Mouse (Mus musculus): ENCODE data around the gene Rad51b. TPM values are rescaled to one million over a fixed set of nuclear protein-coding genes. Genes with fewer than 3 reads are reported as not detected.

Gene Rad51b
- polyA plus RNA-seq, 1 experiment from 2014 or later, result 8.0 TPM

- Histone ChIP-seq H3K4me2 (no peak overlapping the region), H3K36me3 (ENCODE audit: insufficient read depth) (no peaks in the 10 kb centered on the region), H3K27ac (ENCODE audit: low read depth) (peak overlapping the region; percentile 32), H3K4me1 (ENCODE audit: insufficient read depth) (no peaks in the 10 kb centered on the region; the same call in 1 of the 2 replicates), H3K9me3 (ENCODE audit: low read depth, low read length) (no peaks in the 10 kb centered on the region), H3K27me3 (ENCODE audit: insufficient read depth, low read length) (no peaks in the 10 kb centered on the region), H3K4me3 (ENCODE audit: low read depth, low read length) (no peak overlapping the region), H3K9ac (no peak overlapping the region)
- WGBS, result 16% methylated on average over 4 of the region's 4 CpGs
- DNase-seq, result peak; percentile 76
- TF ChIP-seq CTCF (IDR thresholded peaks at IDR 0.05; ENCODE audit: low read depth), result no peak
- peak; percentile 63; the same call in 1 of the 2 replicates for ATAC-seq (ENCODE audit: insufficient read depth)
Measured at GRCm38 (mm10) chr12:79598496-79598895, 301.4 kb downstream of the Rad51b start.

- WGBS, result 17% methylated on average over 2 of the region's 2 CpGs
- Histone ChIP-seq H3K36me3 (ENCODE audit: insufficient read depth) (no peaks in the 10 kb centered on the region), H3K4me1 (ENCODE audit: insufficient read depth) (no peaks in the 10 kb centered on the region; the same call in 1 of the 2 replicates), H3K4me3 (ENCODE audit: low read depth, low read length) (no peak overlapping the region), H3K9me3 (ENCODE audit: low read depth, low read length) (no peaks in the 10 kb centered on the region), H3K27ac (ENCODE audit: low read depth) (peak overlapping the region; percentile 32), H3K9ac (no peak overlapping the region), H3K27me3 (ENCODE audit: insufficient read depth, low read length) (no peaks in the 10 kb centered on the region), H3K4me2 (no peak overlapping the region)
- no peak for ATAC-seq (ENCODE audit: insufficient read depth)
- DNase-seq, result peak; percentile 50
- TF ChIP-seq CTCF (IDR thresholded peaks at IDR 0.05; ENCODE audit: low read depth), result no peak
Measured at GRCm38 (mm10) chr12:79598901-79599300, 301.8 kb downstream of the Rad51b start.

DNA sequence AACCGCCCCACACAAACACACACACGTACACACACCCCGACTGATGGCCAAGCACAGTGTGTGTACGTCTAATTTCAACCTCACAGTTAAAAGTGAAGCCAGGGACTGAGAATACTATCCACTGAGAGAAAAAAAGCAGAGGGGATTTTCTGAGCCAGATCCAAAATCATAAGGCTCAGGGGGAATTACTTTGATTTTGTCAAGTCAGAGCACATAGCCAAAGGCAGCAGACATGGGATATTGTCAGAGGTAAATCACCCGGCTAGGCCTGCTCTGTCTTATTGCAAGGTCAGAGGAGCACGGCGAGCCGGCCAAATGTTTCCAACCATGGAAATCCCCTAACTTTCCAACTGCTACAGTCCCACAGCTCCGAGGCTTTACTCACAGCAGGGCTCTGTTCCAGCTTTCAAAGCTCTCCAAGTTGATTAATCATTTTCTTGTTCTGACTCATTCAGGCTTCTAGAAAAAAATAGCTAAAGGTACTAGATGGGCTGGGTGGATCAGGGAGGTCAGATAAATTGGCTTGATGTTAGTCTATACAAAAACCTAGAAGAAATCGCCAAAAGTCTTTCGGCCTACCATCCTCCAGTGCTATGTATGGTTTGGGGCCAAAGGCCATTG lies 303.2 kb downstream of the Rad51b start:
- no peak overlapping the region for H3K4me2 ChIP-seq
- peak overlapping the region; percentile 81 for H3K27ac ChIP-seq (ENCODE audit: low read depth)
- ATAC-seq (ENCODE audit: insufficient read depth) (peak; percentile 70), DNase-seq (peak; percentile 84)
- no peaks in the 10 kb centered on the region for H3K9me3 ChIP-seq (ENCODE audit: low read depth, low read length)
- no peaks in the 10 kb centered on the region for H3K27me3 ChIP-seq (ENCODE audit: insufficient read depth, low read length)
- no peak overlapping the region for H3K9ac ChIP-seq
- 45% methylated on average over 11 of the region's 11 CpGs for WGBS
- TF ChIP-seq CTCF (IDR thresholded peaks at IDR 0.05; ENCODE audit: low read depth), result no peak
- H3K4me1 ChIP-seq (ENCODE audit: insufficient read depth), result no peaks in the 10 kb centered on the region; the same call in 1 of the 2 replicates
- no peaks in the 10 kb centered on the region for H3K36me3 ChIP-seq (ENCODE audit: insufficient read depth)
- H3K4me3 ChIP-seq (ENCODE audit: low read depth, low read length), result no peak overlapping the region

GRCm38 (mm10) chr12:79602641-79603040 lies 305.6 kb downstream of the Rad51b start:
- no peak overlapping the region for H3K4me2 ChIP-seq
- no peaks in the 10 kb centered on the region for H3K9me3 ChIP-seq (ENCODE audit: low read depth, low read length)
- H3K4me3 ChIP-seq (ENCODE audit: low read depth, low read length), result no peak overlapping the region
- DNase-seq (peak; percentile 50), ATAC-seq (ENCODE audit: insufficient read depth) (no peak)
- H3K4me1 ChIP-seq (ENCODE audit: insufficient read depth), result no peaks in the 10 kb centered on the region; the same call in 1 of the 2 replicates
- TF ChIP-seq CTCF (IDR thresholded peaks at IDR 0.05; ENCODE audit: low read depth), result no peak
- 0 out of 2 replicates have a peak overlapping the region, but pooled peaks have one; percentile 15 for H3K27ac ChIP-seq (ENCODE audit: low read depth)
- no peaks in the 10 kb centered on the region for H3K36me3 ChIP-seq (ENCODE audit: insufficient read depth)
- WGBS, result 55% methylated on average over 3 of the region's 3 CpGs
- no peak overlapping the region for H3K9ac ChIP-seq
- no peaks in the 10 kb centered on the region for H3K27me3 ChIP-seq (ENCODE audit: insufficient read depth, low read length)

GRCm38 (mm10) chr12:79604850-79605249 lies 307.8 kb downstream of the Rad51b start:
- Histone ChIP-seq H3K4me3 (ENCODE audit: low read depth, low read length) (no peak overlapping the region), H3K4me2 (no peak overlapping the region), H3K9ac (no peak overlapping the region), H3K4me1 (ENCODE audit: insufficient read depth) (no peaks in the 10 kb centered on the region), H3K27ac (ENCODE audit: low read depth) (no peak overlapping the region), H3K27me3 (ENCODE audit: insufficient read depth, low read length) (no peaks in the 10 kb centered on the region), H3K9me3 (ENCODE audit: low read depth, low read length) (no peaks in the 10 kb centered on the region), H3K36me3 (ENCODE audit: insufficient read depth) (no peaks in the 10 kb centered on the region)
- no peak for TF ChIP-seq CTCF (IDR thresholded peaks at IDR 0.05; ENCODE audit: low read depth)
- ATAC-seq (ENCODE audit: insufficient read depth), result no peak
- WGBS, result 82% methylated on average over 2 of the region's 2 CpGs
- DNase-seq, result no peak

- Histone ChIP-seq H3K27ac (ENCODE audit: low read depth) (0 out of 2 replicates have a peak overlapping the region, but pooled peaks have one; percentile 37), H3K4me1 (ENCODE audit: insufficient read depth) (peaks cover 11% of the 10 kb centered on the region), H3K4me2 (no peak overlapping the region), H3K36me3 (ENCODE audit: insufficient read depth) (no peaks in the 10 kb centered on the region), H3K9ac (no peak overlapping the region), H3K9me3 (ENCODE audit: low read depth, low read length) (no peaks in the 10 kb centered on the region), H3K4me3 (ENCODE audit: low read depth, low read length) (no peak overlapping the region), H3K27me3 (ENCODE audit: insufficient read depth, low read length) (no peaks in the 10 kb centered on the region)
- ATAC-seq (ENCODE audit: insufficient read depth) (no peak), DNase-seq (no peak)
- WGBS, result 71% methylated on average over 11 of the region's 11 CpGs
- TF ChIP-seq CTCF (IDR thresholded peaks at IDR 0.05; ENCODE audit: low read depth), result no peak
Measured at GRCm38 (mm10) chr12:79606197-79606631, 309.1 kb downstream of the Rad51b start.

- Histone ChIP-seq H3K4me2 (no peak overlapping the region), H3K9ac (no peak overlapping the region), H3K4me1 (ENCODE audit: insufficient read depth) (peaks cover 33% of the 10 kb centered on the region), H3K4me3 (ENCODE audit: low read depth, low read length) (no peak overlapping the region), H3K9me3 (ENCODE audit: low read depth, low read length) (no peaks in the 10 kb centered on the region), H3K27ac (ENCODE audit: low read depth) (no peak overlapping the region), H3K27me3 (ENCODE audit: insufficient read depth, low read length) (no peaks in the 10 kb centered on the region), H3K36me3 (ENCODE audit: insufficient read depth) (no peaks in the 10 kb centered on the region)
- ATAC-seq (ENCODE audit: insufficient read depth) (no peak), DNase-seq (no peak)
- 86% methylated on average over 8 of the region's 8 CpGs for WGBS
- TF ChIP-seq CTCF (IDR thresholded peaks at IDR 0.05; ENCODE audit: low read depth), result no peak
Measured at GRCm38 (mm10) chr12:79609399-79610010, 312.4 kb downstream of the Rad51b start.

Measured in lung, embryonic 14.5 days (tissue).